Mouse (Mus musculus) ES-E14 (cell line): ENCODE data around the gene C1qb.

Source experiments
- HCFC1 ChIP-seq: IDR thresholded peaks from 2 replicates; pipeline ENCODE4 v1.6.1; 2012; ENCODE audit warnings: low read length, inconsistent platforms, borderline replicate concordance; ENCODE audit not compliant: insufficient read depth
- ZNF384 ChIP-seq: IDR thresholded peaks from 2 replicates; pipeline ENCODE4 v1.6.1; 2012; ENCODE audit warnings: low read depth, low read length, inconsistent platforms

GRCm38 (mm10) chr4:136893691-136894543, 7.9 kb upstream of the C1qb start:
- no peak for TF ChIP-seq HCFC1
- no peak for TF ChIP-seq ZNF384
